Mouse (Mus musculus): ENCODE measurements around the gene Gbp10. TPM values are rescaled to one million over a fixed set of nuclear protein-coding genes. Genes with fewer than 3 reads are reported as not detected.
"Not testable (repeated sequence)": the region's sequence is repeated elsewhere in the genome, so short reads cannot be mapped to it uniquely, and the experiment has no call there.

Gene Gbp10
- not detected for total RNA-seq (2021)

- DNase-seq: not testable (repeated sequence)
Observed at GRCm38 (mm10) chr5:105239483-105240047, at the start of gene Gbp10. Gbp10 (minus strand) TSS chr5:105239533.

- not testable (repeated sequence) for DNase-seq
Observed at GRCm38 (mm10) chr5:105260673-105261072, 21.3 kb upstream of the Gbp10 start.

GRCm38 (mm10) chr5:105252491-105252890 is 13.2 kb upstream of the Gbp10 start:
- no peak for DNase-seq

GRCm38 (mm10) chr5:105244741-105245140 is 5.4 kb upstream of the Gbp10 start:
- not testable (repeated sequence) for DNase-seq

- DNase-seq: not testable (repeated sequence)
Observed at GRCm38 (mm10) chr5:105240982-105241381, 1.6 kb upstream of the Gbp10 start.

GRCm38 (mm10) chr5:105238402-105238801 is 931 bp downstream of the Gbp10 start:
- DNase-seq: not testable (repeated sequence)

GRCm38 (mm10) chr5:105236040-105236439 is 3.3 kb downstream of the Gbp10 start:
- DNase-seq: not testable (repeated sequence)

GRCm38 (mm10) chr5:105208957-105209356 is 30.4 kb downstream of the Gbp10 start:
- DNase-seq: not testable (repeated sequence)

GRCm38 (mm10) chr5:105200791-105201355 is 38.5 kb downstream of the Gbp10 start:
- not testable (repeated sequence) for DNase-seq

GRCm38 (mm10) chr5:105199149-105199548 is 40.2 kb downstream of the Gbp10 start:
- not testable (repeated sequence) for DNase-seq

GRCm38 (mm10) chr5:105197915-105198560 is 41.3 kb downstream of the Gbp10 start:
- not testable (repeated sequence) for DNase-seq

- DNase-seq: not testable (repeated sequence)
Observed at GRCm38 (mm10) chr5:105196308-105196707, 43.0 kb downstream of the Gbp10 start.

GRCm38 (mm10) chr5:105192536-105192935 is 46.8 kb downstream of the Gbp10 start:
- DNase-seq: not testable (repeated sequence)

GRCm38 (mm10) chr5:105181446-105181845 is 57.9 kb downstream of the Gbp10 start:
- no peak for DNase-seq

Other genes with a start within 250 kb of the Gbp10 start
- 1 to 10 TPM; 1.7 to 2.3 TPM for gene Gbp9, start 100.0 kb downstream of the Gbp10 start, total RNA-seq (2021)
- not detected for gene Gbp8, start 100.0 kb downstream of the Gbp10 start, total RNA-seq (2021)
- gene Gbp4, start 99.9 kb downstream of the Gbp10 start, total RNA-seq (2021): 1 to 10 TPM in 1 of 2 experiments, under 1 TPM in 1; 0.95 to 1.1 TPM
- gene Gm43302, start 54.2 kb upstream of the Gbp10 start, total RNA-seq (2021): not detected
- 1 to 10 TPM in 1 of 2 experiments, under 1 TPM in 1; 0.42 to 1.1 TPM for gene Gbp6, start 54.2 kb upstream of the Gbp10 start, total RNA-seq (2021)
- gene Lrrc8b, start 176.2 kb upstream of the Gbp10 start, total RNA-seq (2021): 10 to 100 TPM; 60.6 to 64.4 TPM

Measured in layer of hippocampus, postnatal 36 days (tissue).